Mouse (Mus musculus) cerebellum, adult 9-10 months (tissue): ENCODE data around the gene Slc18b1.
A peak's percentile ranks its signal among the peaks of the same experiment; 100 is the strongest.

ENCODE experiments used
- DNase-seq: peaks from one replicate; pipeline ENCODE4 v3.0.0; 2022

Slc18b1 gene

DNA sequence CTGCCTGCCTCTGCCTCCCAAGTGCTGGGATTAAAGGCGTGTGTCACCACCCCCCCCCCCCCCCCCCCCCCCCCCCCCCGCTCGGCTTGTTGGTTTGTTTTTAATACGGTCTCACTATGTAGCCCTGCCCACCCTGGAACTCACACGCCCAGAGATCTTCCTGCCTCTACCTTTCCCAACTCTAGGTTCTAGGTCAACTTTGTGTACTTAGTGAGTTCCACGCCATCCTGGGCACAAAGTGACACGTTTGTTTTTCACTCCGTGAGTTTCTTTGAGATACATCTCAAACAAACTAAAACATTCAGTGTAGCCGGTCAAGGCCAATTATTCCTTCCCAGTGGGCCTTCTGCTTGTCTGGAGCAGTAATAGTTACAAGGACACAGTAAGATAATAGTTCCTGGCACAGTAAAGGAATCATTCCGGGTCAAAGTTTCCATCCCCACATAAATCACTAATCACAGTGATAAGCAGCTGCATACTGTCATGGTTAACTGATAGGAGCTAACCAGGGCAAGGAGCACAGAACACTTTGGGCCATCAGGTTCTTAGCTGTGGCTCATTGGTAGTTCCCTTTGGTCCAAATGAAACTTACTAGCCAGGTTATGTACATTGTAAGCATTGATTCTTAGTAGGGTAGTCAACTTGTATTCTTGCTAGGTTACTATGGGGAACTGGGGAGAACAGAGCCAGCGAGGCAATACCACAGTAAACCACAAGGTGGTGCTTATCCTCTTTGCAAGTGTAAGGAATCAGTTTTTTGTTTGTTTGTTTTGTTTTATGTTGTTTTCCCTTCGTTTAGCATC, 15.1 kb downstream of the Slc18b1 start:
- DNase-seq = peak; percentile 69

DNA sequence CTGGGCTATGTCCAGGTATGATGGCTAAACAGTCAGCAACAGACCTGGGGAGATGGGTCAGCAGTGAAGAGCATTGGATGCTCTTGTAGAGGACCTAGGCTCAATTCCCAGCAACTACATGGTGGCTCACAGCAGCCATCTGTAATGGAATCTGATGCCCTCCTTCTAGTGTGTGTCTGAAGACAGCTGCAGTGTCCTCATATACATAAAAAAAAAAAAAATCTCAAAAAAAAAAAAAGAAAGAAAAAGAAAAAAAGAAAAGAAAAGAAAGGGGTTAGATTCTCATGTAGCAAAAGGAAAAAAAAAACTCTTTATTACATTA, 15.6 kb downstream of the Slc18b1 start:
- no peak for DNase-seq

DNA sequence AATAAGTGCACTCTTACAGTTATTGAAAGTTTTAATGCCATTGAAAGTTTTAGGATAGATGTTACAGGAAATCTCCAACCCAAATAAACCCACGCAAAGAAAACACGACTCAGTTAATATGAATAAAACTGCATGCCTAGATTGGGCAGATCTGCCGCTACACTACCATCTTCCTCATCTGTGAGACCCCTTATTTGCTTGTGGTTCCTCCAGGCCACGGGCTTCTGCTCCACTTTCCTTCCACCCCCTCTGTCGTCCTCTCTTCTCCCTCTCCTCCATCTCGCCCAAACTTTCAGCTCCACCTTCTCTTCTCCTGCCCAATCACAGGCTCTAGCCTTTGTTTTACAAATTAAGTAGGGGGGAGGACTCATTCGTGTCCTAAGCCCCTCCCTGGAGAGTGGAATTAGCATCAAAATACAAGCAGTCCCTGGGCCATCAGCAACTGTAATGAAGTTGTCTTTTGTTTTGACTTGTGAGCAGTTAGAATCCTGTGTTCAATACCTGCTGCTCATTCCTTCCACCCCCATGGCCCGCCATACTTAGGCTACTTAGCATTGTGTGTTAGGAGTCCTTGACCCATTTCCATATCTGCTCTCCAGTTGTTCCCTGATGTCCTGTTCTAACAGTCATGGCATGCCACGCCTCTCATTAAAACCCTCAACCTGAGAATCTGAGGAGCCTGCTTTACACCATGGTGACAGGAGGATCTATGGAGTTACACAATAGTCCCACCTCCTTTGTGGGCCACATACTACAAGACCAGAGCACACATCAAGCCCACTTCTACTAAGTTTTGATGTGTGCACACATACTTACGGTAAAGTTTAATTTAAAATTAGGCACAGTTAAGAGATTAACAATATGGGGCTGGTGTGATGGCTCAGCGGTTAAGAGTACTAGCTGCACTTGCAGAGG, 16.3 kb downstream of the Slc18b1 start:
- DNase-seq = no peak

DNA sequence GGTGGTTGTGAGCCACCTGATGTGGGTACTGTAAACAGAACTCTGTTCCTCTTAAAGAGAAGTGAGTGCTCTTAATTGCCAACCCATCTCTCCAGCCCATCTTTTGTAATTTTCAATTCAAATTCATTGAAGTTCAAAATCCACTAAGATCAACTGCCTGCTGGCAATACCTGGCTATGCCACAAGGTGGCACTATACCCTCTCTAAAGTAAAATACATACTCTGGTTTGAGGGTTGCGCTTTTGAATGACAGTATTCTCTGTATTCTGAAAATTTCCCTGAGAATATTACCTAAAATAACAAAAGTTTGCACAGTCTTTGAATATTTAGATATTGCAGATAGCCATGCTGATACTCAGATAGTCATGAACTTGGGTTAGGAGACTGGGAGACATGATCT, 18.4 kb downstream of the Slc18b1 start:
- peak; percentile 71 for DNase-seq

DNA sequence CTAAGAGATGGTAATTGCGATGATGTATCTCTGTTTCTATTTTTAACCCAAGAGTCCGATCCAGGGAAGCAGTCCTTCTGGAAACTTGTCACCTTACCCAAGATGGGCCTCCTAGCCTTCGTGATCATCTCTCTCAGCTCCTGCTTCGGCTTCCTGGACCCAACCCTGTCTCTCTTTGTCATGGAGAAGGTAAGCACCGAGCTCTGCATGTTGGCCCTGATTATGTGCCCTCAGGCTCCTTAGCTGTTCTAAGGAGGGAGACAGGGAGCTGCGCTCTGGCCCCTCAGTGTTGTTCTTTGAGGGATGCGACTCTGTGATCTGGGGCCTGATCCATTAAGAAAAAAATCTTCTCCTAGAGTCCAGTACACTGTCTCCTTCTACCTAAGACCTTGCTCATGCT, 19.5 kb downstream of the Slc18b1 start:
- DNase-seq = no peak

DNA sequence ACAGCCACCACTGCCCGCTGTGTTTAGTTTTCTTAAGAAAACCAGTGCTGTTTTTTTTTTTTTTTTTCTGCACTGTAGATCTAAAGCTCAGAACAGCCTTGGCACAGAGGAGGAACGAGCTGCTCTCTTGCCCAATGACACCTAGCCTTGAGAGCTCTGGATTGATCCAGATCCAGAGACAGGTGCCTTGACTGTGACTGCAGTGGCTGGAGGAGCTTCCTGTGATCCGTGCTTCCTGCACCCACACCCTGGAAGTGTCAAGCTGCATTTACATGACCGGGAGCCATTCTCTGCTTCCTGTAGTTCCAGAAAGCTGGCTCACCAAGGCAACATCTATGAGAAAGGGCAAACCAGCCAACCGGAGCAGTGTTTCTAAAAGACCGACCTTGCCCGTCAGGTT, 29.7 kb downstream of the Slc18b1 start:
- no peak for DNase-seq

DNA sequence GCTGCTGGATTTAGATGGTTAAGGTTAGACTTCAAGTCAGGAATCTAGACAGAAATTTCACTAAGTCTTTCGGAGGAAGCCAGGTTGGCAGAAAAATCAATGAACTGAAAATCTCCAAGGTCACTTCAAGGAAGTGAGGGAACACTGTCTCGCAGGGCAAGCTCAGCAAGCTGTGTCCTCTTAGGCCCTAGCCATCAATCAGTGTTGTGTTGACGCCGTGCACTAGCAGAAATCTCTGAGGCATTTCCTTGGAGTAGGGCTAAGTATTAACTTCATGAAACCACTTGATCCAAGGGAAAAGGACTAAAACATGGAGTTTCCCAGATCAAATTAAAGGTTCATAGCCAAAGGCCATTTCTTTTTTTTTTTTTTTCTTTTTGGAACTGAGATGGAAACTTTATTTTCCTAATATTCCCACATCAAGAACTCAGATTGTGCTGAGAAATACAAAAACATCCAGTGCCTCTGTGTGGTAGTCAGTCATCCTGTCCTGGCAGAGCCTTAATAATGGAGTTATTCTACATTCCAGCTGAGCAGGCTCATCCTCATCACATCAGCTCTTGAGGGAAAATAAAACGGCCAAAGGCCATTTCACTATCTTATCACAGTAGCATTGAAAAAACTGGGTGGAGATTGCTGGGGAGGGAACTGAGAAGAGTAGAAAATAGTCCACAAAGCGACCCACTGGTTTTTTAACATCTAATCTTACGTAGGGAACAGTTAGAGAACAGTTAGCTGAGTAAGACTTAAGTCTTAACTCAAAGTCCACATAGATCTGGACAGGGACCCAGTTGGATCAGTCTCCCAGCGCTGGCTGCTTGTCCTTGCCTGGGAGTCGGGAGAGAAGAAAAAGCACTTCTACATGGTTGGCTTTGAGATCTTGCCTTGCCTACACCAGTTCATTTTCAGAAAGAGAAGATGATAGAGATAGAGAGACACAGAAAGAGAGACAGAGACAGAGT, 39.5 kb downstream of the Slc18b1 start:
- no peak for DNase-seq

DNA sequence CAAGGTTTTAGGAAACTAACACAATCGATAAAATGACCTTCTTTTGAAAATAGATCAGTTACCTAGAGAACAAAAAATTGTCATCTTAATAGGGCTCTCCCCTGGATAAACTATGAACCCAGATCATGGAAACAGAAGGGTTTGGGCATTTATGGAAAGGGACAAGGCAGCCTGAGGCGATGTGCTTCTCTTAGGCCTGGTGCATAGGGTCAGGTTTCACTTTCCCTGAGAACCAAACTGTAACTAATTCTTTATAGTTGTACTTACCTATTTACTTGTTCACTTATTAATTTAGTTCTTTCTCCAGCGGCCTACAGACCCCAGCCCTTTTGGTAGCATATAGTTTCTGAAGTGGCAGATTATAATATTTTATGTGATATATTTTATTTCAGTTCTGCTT, 40.3 kb downstream of the Slc18b1 start:
- DNase-seq = no peak

DNA sequence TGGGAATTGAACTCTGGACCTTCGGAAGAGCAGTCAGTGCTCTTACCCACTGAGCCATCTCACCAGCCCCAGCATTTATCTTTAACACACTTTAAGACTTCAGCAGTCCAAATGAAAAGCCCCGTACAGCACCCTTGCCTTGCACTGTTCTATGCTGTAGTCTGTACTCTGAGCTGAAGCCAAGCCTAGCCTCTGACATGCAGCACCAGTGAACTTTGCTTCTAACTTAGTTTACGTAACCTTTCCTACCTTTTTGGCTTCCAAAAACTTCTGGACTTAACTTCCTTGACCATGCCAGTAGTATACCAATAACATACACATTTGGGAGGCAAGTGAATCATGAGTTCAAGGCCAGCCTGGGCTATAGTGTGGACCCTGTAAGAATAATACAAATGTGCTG, 42.1 kb downstream of the Slc18b1 start:
- no peak for DNase-seq

DNA sequence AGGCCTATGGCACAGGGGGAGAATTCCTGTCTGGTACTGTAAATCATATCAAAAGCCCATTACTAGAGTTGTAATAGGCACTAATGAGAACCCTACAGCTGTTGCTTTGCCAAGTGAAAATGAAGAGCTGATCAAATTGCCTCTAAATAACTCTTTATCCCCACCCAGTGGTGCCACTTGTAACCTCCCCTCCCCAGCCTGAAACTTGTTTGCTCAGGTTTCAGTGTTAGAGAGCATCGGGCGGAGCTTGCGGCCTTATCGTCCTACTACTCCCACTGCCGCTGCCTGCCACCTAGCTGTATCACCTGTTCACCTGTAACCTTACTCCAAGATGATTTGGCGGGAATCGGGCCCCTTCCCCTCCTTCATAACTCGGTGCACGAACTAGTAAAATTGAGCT, 42.6 kb downstream of the Slc18b1 start:
- no peak for DNase-seq

DNA sequence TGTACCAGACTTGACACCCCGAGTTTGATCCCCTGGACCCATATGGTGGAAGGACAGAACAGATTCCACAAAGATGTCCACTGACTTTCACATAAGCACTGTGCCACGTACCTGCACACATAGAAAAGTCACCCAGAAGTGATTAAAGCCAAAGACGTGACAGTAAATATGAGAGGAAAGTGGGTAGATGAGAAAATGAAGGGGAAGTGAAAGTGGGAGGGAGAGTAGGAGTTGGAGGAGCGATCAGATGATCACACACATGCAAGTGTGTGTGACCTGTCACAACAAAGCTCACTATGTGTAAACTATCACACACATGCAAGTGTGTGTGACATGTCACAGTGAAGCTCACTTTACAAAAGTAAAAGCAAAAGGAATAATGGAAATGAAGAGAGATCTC, 43.7 kb downstream of the Slc18b1 start:
- DNase-seq = no peak

DNA sequence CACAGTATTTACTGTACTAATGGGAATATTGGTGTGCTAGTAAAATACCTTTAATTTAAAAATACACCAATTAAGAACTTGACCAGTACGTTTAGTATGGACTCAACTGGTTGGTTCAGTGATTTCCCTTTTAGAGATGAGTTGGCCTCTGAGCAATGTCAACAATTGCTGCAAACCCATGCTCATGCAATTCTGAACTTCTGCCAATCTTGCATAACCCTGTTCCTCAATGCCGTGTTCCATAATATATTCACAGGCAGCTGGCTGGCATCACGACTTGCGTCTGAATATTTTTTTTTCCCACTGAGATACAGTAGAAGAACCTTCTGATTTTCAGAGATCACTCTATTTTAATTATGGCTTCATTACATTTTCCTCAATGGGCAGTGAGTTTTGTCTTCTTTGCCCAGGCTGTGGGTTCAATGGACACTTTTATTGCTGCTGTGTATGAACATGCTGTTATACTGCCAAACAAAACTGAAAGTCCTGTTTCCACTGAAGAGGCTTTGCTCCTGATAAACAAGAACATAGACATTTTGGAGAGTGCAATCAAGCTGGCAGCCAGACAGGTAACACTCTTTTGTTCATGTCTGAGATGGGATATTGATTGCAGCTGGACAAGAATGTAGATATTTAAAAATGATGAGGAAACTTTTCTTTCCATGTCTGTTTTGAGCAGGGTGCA, 54.6 kb downstream of the Slc18b1 start, which contains the start of gene Vnn3:
Vnn3 (plus strand) TSS at position 235 of the 685 bp plus-strand sequence.
- no peak for DNase-seq

DNA sequence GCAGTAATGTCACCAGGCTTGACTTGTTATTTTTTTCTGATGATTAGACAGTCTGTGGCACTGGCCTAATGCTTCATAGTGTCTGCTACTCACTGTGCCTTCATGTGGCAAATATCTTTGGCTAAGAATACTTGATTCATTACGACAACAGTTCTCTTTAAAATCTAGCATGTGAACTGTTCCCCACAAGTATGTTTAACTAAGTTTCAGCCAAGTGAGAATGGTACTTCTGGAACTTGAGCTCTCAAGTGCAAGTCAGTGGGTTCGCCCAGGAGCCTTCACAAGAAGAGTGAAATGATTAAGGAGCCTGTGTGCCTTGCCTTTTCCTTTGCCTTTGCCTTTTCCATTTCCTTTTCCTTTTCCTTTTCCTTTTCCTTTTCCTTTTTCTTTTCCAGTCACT, 55.3 kb downstream of the Slc18b1 start:
- no peak for DNase-seq

DNA sequence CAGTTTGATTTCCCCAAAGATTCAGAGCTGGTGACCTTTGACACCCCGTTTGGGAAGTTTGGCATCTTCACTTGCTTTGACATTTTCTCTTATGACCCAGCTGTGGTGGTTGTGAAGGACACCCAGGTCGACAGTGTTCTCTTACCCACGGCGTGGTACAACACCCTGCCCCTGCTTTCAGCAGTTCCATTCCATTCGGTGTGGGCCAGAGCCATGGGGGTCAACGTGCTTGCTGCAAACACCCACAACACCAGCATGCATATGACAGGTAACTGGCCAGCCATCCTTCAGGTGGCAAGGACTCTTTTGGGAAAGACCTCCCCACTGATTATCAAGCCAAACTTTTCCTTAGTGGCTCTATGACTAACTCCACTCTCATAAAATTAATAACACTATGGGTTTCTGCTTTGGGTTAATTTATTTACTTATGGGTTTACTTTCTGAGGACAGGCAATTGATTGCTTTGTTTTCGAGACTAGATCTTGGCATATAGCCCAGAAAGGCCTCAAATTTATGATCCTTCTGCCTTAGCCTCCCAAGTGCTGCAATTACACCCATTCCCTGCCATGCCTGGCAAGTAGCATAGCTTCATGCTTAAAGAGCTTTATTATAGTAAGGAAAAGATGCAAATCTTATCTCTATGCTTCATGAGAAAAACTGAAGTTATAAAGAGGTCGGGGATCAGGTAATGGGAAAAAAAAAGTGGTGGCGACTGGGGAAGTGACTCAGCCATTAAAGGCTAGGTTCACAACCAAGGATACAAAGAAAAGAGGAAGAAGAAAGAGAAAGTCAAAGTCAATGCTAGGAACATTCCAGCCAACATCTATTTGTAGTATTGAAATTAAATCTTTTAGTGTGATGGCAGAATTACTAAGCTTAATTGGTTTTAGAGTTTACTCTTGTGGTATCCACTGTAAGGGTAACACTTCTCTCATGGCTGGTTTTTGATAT, 67.9 kb downstream of the Slc18b1 start:
- no peak for DNase-seq
